Mouse (Mus musculus) fat pad, adult 2 months (tissue): ENCODE results near the gene Cenpe.
"Not testable (repeated sequence)": the region's sequence is repeated elsewhere in the genome, so short reads cannot be mapped to it uniquely, and the experiment has no call there.

Experiments used
- DNase-seq: peaks from one replicate; pipeline ENCODE4 v3.0.0-alpha.2; 2011; ENCODE audit warnings: low read depth, low spot score; ENCODE audit errors: extremely low read depth

Gene Cenpe

GRCm38 (mm10) chr3:135211805-135212657, at the start of gene Cenpe:
Gene Cenpe, plus strand, starts transcription at chr3:135212537.
- DNase-seq, result peak; percentile 30

GRCm38 (mm10) chr3:135171898-135172446, 40.4 kb upstream of the Cenpe start:
- DNase-seq, result no peak

DNA sequence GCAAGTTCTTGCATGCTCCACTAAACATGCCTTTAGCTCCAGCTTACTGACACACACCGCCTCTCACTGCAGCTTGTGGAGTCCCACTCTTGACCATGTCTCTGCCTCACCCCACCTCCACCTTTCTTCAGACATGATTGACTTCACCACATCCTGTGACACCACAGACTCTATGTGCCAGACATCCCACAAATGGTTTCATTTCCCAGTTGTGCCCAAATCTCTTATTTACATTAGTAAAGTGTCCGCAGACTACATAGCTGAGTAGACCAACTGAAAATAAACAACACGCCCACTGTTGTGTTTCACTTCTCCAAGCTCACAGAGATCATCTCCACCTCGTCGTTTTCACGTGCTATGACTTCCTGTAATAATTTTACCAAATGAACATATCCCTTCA, 20.5 kb upstream of the Cenpe start:
- DNase-seq, result no peak

DNA sequence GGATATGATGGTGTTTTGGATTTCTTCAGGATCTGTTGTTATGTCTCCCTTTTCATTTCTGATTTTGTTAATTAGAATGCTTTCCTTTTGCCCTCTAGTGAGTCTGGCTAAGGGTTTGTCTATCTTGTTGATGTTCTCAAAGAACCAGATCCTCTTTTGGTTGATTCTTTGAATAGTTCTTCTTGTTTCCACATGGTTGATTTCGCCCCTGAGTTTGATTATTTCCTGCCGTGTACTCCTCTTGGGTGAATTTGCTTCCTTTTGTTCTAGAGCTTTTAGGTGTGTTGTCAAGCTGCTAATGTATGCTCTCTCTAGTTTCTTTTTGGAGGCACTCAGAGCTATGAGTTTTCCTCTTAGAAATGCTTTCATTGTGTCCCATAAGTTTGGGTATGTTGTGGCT, 14.3 kb upstream of the Cenpe start:
- not testable (repeated sequence) for DNase-seq

GRCm38 (mm10) chr3:135200409-135201303, 11.7 kb upstream of the Cenpe start:
- no peak for DNase-seq

DNA sequence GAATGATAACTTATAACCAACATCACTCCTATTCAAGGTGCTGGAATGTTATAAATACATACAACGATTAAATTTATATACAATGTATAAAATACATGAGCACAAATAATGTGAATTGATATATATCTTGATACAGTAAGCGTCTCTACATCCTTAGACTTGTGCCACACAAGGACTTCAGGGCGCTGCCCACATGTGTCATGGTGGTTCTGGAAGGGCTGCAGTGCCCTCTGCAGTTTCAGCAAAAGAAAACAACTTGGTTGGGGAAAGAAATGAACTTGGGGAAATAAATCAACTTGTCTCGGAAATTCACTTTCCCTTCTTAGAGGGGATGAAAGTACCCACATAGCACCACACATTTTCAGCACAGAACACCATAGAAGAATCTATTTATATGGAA, 5.7 kb upstream of the Cenpe start:
- DNase-seq, result no peak

- no peak for DNase-seq
Measured at GRCm38 (mm10) chr3:135212658-135213350, 467 bp downstream of the Cenpe start.

GRCm38 (mm10) chr3:135232058-135232457, 19.7 kb downstream of the Cenpe start:
- DNase-seq, result no peak

GRCm38 (mm10) chr3:135232462-135232861, 20.1 kb downstream of the Cenpe start:
- DNase-seq, result no peak

DNA sequence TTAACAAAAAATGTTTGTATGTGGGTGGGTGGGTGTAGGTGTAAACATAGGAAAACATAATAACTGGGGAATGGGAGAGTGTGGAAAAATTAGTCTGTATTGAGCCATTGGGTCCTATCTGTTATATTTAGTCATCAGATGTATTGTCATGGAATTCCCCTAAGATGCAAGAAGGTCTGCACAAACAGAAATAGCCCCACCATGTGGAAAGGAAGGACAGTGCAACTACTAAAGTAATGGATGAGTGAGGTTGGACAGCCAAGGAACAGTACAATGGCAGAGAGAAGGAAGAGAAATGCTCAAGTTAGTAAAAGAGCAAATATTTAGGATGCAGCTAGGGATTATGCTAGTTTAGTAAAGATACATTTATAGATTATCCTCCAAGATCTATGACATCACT, 33.4 kb downstream of the Cenpe start:
- DNase-seq, result no peak

GRCm38 (mm10) chr3:135246828-135247227, 34.5 kb downstream of the Cenpe start:
- no peak for DNase-seq

- no peak for DNase-seq
Measured at GRCm38 (mm10) chr3:135249104-135249503, 36.8 kb downstream of the Cenpe start.

- no peak for DNase-seq
Measured at GRCm38 (mm10) chr3:135251825-135252224, 39.5 kb downstream of the Cenpe start.

GRCm38 (mm10) chr3:135254784-135255183, 42.4 kb downstream of the Cenpe start:
- DNase-seq, result no peak

DNA sequence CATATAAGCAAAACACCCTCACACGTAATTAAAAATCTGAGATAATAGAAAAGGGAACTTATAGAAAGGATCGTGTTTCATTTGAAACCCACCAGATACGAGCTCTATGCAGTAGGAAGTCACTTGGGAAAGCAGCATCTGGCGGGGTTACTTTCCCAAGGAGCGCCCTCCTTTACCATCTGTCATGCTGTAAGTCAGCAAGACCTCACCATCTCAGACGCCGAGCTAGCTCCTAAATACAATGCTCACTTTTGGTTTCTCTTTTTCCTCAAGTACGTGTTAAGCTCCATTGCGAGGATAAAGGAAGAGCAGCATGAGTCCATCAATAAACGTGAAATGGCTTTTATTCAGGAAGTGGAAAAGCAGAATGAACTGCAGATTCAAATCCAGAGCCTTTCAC, 46.6 kb downstream of the Cenpe start:
- no peak for DNase-seq

- DNase-seq, result no peak
Measured at GRCm38 (mm10) chr3:135260233-135260632, 47.9 kb downstream of the Cenpe start.

GRCm38 (mm10) chr3:135268616-135269015, 56.3 kb downstream of the Cenpe start:
- DNase-seq, result no peak

DNA sequence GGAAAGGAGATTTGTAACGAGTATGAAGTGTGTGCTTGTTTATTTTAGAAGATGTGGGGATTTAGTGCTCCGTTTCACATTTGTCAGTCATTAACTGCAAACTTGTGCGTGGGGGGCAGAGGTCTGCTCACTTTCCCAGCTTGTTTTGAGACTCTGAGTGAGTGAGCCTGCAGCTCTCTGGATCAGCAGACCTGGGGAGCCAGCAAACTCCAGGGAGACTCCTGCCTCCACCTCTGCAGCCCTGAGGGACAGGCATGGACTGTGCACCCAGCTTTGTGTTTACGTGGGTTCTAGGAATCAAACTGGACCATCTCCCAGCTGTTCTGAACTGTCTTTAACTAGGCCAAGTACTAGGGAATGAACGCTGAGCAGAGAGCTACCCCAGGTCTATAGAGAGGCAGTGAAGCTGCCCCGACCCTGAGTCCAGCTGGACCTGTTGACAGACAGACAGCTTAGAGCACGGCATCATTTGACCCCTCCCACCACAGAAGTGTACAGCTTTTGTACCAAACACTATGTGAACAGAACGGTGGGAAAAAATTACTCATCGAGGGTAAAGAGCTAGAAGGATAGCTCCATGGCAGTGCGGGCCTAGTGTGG, 57.2 kb downstream of the Cenpe start:
- no peak for DNase-seq

DNA sequence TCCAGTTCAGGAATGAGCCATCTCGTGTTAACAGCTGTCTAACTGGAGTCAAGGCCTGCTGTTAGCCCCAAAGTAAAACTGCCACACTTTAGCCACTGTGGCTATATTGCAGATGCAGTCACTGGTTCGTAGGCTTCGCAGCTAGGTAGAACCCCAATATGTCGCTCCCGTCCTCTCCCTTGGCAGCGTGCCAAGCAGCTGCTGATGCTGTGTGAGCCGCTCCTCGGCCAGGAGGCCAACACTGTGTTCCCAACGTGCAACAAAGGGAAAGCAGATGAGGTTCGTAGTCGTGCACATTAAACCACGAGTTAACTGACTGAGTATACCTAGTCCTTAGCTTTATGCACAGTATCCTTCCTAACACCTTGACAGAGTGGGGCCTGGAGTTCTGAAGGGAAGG, 60.3 kb downstream of the Cenpe start:
- no peak for DNase-seq

DNA sequence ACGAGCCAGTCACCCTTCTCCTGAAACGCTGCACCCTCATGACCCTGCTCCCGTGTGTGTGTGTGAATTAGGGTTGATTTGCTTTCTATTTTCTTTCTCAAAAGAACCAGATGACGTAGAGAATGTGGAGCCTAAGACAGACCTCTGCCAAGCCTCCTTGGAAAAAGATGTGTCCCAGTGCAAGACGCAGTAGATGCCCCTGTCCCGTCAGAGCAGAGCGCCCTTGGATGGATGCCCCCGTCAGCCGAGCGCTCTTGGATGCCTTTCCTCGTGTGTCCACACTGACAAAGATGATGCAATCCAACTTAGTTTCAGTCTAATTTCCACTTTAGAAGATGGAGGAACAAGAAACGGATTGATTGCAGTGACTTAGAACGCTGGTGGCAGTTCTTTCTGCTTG, 60.7 kb downstream of the Cenpe start:
- DNase-seq, result no peak

DNA sequence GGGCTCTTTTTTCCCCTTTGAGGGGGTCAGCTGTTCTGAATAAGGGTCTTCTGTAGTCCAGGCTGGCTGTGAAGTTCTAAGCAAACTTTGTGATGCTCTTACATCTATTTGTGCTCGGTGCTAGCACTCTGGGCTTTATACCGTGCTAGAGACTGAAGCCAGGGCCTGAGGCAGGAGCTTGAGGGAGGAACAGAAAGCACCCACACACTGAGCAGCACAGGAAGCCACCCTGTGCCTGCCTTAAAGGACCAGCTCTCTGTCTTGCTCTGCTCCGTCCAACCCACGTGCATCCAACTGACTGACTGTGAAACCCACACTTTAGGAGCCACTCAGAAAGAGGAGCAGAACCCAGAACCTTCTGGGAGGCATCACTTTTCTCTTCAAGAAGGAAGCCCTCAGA, 67.8 kb downstream of the Cenpe start:
- DNase-seq, result no peak
